Mouse (Mus musculus): ENCODE measurements around the gene Arhgap18. TPM values are rescaled to one million over a fixed set of nuclear protein-coding genes. Genes with fewer than 3 reads are reported as not detected.

Arhgap18 gene
- polyA plus RNA-seq, 1 experiment from 2014 or later: 9.7 TPM

DNA sequence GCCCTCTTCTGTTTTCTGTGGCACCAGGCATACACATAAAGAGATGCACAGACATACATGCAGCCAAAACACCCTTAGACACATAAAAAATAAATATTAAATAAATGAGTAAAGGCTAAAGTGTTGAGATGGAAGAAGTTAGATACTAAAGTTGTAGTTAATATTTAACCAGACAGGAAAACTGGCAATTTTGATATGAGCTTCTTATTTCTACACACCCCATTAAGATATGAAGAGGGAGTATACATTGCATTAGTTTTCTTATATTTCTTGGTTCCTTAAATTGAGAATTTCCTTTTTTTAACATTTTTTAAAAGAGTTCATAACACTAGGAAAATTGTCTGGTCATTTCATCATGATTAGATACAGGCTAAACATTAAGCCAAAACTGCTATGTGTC is 108.0 kb downstream of the Arhgap18 start:
- no peak for ATAC-seq (ENCODE audit: low read depth)
- Histone ChIP-seq H3K4me2 (ENCODE audit: low read depth, low read length) (no peak overlapping the region), H3K27me3 (ENCODE audit: control insufficient read depth, insufficient read depth, low read depth, low read length) (no peaks in the 10 kb centered on the region), H3K36me3 (ENCODE audit: control insufficient read depth, insufficient read depth) (no peaks in the 10 kb centered on the region), H3K4me3 (ENCODE audit: low read depth, low read length) (no peak overlapping the region), H3K9me3 (replicated peaks; ENCODE audit: control insufficient read depth, low read length) (no peaks in the 10 kb centered on the region), H3K9ac (ENCODE audit: low read depth, low read length) (no peak overlapping the region), H3K27ac (ENCODE audit: low read length) (no peak overlapping the region), H3K4me1 (ENCODE audit: control insufficient read depth, low read depth, low read length) (no peaks in the 10 kb centered on the region)

DNA sequence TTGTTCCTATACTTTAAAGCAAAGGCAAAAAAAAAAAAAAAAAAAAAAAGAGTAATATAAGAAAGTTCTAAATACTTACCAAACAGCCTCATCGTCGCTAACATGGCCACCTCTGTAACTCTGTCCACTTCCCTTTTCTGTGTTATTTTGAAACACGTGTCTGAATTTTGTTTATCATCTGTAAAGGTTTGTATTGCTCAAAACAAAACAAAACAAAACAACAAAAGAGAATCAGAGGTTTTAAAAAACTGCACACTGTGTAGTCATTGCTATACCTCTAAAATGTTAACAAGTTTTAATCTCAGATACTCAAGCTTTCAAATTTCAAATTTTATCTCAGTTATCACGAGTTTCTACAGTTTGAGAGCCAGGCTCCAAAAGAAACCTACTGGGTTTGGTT is 109.0 kb downstream of the Arhgap18 start:
- H3K27me3 ChIP-seq (ENCODE audit: control insufficient read depth, insufficient read depth, low read depth, low read length): no peaks in the 10 kb centered on the region
- no peaks in the 10 kb centered on the region for H3K36me3 ChIP-seq (ENCODE audit: control insufficient read depth, insufficient read depth)

DNA sequence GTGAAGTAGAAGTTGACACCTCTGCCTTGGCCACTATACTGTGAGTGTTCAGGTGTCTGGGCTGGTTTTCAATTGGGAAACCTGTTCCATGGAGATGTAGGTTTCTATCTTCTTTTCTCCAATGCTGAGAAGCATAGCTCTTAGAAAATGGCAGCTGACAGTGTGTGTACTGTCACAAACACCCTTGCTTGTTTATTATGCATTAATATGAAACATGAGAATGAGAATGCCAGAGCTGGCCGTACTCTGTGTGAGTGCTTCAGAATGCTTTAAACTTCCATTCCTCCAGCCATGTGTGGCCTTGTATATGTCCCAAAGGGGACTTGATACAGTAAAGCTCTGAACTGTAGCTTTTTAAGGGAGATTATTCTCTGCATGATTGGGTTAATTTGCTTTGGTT is 110.8 kb downstream of the Arhgap18 start:
- Histone ChIP-seq H3K27me3 (ENCODE audit: control insufficient read depth, insufficient read depth, low read depth, low read length) (no peaks in the 10 kb centered on the region), H3K27ac (ENCODE audit: low read length) (no peak overlapping the region), H3K4me1 (ENCODE audit: control insufficient read depth, low read depth, low read length) (no peaks in the 10 kb centered on the region), H3K36me3 (ENCODE audit: control insufficient read depth, insufficient read depth) (no peaks in the 10 kb centered on the region), H3K9ac (ENCODE audit: low read depth, low read length) (no peak overlapping the region), H3K9me3 (replicated peaks; ENCODE audit: control insufficient read depth, low read length) (no peaks in the 10 kb centered on the region), H3K4me2 (ENCODE audit: low read depth, low read length) (no peak overlapping the region), H3K4me3 (ENCODE audit: low read depth, low read length) (no peak overlapping the region)
- 75% methylated on average over 1 of the region's 1 CpGs for WGBS (ENCODE audit: insufficient replicate concordance)
- ATAC-seq (ENCODE audit: low read depth): no peak

More for the DNA sequence above, 109.0 kb downstream of the Arhgap18 start:
- H3K4me3 ChIP-seq (ENCODE audit: low read depth, low read length): no peak overlapping the region
- no peak overlapping the region for H3K4me2 ChIP-seq (ENCODE audit: low read depth, low read length)
- H3K9me3 ChIP-seq (replicated peaks; ENCODE audit: control insufficient read depth, low read length): no peaks in the 10 kb centered on the region
- H3K4me1 ChIP-seq (ENCODE audit: control insufficient read depth, low read depth, low read length): no peaks in the 10 kb centered on the region
- H3K27ac ChIP-seq (ENCODE audit: low read length): no peak overlapping the region
- 63% methylated on average over 4 of the region's 4 CpGs for WGBS (ENCODE audit: insufficient replicate concordance)
- no peak overlapping the region for H3K9ac ChIP-seq (ENCODE audit: low read depth, low read length)
- ATAC-seq (ENCODE audit: low read depth): no peak

DNA sequence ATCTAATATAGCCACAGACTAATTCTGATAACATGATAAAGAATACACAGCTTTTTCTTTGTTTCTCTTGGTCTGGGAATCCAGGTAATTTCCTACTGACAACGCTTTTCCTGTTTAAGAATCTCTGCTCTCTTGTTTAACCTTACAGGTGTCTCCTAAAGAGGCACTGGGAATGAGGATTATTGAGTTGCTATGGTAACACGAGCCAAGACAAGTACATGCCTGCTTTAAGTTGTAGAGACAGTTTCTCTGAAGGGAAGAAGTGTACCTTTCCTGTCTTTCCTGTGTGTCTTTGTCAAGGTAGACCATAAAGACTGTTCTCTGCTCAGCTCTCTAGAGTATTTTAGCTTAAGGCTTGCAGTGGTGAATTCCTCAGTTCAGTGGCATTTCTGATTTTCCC is 117.6 kb downstream of the Arhgap18 start:
- Histone ChIP-seq H3K27me3 (ENCODE audit: control insufficient read depth, insufficient read depth, low read depth, low read length) (no peaks in the 10 kb centered on the region), H3K27ac (ENCODE audit: low read length) (no peak overlapping the region), H3K9ac (ENCODE audit: low read depth, low read length) (no peak overlapping the region), H3K36me3 (ENCODE audit: control insufficient read depth, insufficient read depth) (no peaks in the 10 kb centered on the region), H3K4me3 (ENCODE audit: low read depth, low read length) (no peak overlapping the region), H3K4me2 (ENCODE audit: low read depth, low read length) (no peak overlapping the region), H3K4me1 (ENCODE audit: control insufficient read depth, low read depth, low read length) (no peaks in the 10 kb centered on the region), H3K9me3 (replicated peaks; ENCODE audit: control insufficient read depth, low read length) (no peaks in the 10 kb centered on the region)
- WGBS (ENCODE audit: insufficient replicate concordance): 57% methylated on average over 2 of the region's 2 CpGs
- no peak for ATAC-seq (ENCODE audit: low read depth)

DNA sequence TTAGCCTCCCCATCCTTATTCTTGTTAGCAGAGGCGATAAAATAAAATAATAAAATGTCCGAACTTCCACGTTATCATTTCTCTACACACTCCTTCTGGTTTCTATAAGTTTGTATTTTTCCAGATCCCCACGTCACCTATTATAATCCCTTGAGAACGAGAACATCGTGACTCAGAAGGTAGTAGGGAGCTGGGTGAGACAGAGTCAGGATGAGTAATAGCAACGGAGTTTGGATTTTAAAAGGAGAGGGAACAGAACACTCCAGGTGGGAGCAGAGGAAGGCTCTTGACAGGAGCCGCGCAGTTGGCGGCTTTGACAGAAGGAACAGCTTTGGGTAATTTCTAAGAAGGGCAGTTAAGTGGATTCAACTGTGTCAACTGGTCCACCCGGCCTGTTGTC is 124.1 kb downstream of the Arhgap18 start:
- no peak overlapping the region for H3K4me3 ChIP-seq (ENCODE audit: low read depth, low read length)
- no peaks in the 10 kb centered on the region for H3K36me3 ChIP-seq (ENCODE audit: control insufficient read depth, insufficient read depth)
- 76% methylated on average over 11 of the region's 11 CpGs for WGBS (ENCODE audit: insufficient replicate concordance)
- no peak overlapping the region for H3K27ac ChIP-seq (ENCODE audit: low read length)
- no peaks in the 10 kb centered on the region for H3K9me3 ChIP-seq (replicated peaks; ENCODE audit: control insufficient read depth, low read length)
- no peaks in the 10 kb centered on the region for H3K27me3 ChIP-seq (ENCODE audit: control insufficient read depth, insufficient read depth, low read depth, low read length)
- H3K4me1 ChIP-seq (ENCODE audit: control insufficient read depth, low read depth, low read length): no peaks in the 10 kb centered on the region
- H3K9ac ChIP-seq (ENCODE audit: low read depth, low read length): no peak overlapping the region
- no peak overlapping the region for H3K4me2 ChIP-seq (ENCODE audit: low read depth, low read length)
- ATAC-seq (ENCODE audit: low read depth): no peak

DNA sequence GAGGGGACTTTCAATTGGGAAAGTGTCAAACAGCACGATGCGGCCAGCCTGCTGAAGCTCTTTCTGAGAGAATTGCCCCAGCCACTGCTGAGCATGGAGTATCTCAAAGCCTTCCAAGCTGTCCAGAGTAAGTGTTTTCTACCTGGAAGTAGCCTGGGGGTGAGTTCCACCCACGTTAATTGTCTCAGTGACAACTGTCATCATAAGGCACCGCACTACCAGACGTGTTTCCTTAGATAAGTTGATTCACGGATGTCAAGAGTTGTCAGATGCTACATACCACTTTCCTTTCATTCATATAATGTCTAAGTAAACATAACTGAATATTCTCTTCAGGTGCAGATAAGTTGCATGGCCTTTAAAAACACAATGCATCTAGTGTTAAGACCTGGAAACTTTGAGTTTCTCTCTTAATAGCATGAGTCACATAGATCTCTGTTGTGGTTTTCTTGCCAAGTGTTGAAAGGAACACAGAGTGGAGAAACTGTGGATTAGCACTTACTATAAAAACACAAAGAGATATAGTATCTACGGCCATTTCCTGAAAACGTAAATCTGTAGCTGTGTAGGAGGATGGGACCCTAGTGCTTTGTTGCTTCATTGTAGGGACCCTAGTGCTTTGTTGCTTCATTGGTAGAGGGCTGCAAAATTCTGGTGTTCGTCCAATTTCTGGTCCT is 125.8 kb downstream of the Arhgap18 start:
- Histone ChIP-seq H3K4me3 (ENCODE audit: low read depth, low read length) (no peak overlapping the region), H3K9me3 (replicated peaks; ENCODE audit: control insufficient read depth, low read length) (no peaks in the 10 kb centered on the region), H3K4me1 (ENCODE audit: control insufficient read depth, low read depth, low read length) (no peaks in the 10 kb centered on the region), H3K4me2 (ENCODE audit: low read depth, low read length) (no peak overlapping the region), H3K36me3 (ENCODE audit: control insufficient read depth, insufficient read depth) (no peaks in the 10 kb centered on the region), H3K9ac (ENCODE audit: low read depth, low read length) (no peak overlapping the region), H3K27ac (ENCODE audit: low read length) (no peak overlapping the region), H3K27me3 (ENCODE audit: control insufficient read depth, insufficient read depth, low read depth, low read length) (no peaks in the 10 kb centered on the region)
- ATAC-seq (ENCODE audit: low read depth): no peak
- 50% methylated on average over 9 of the region's 9 CpGs for WGBS (ENCODE audit: insufficient replicate concordance)

DNA sequence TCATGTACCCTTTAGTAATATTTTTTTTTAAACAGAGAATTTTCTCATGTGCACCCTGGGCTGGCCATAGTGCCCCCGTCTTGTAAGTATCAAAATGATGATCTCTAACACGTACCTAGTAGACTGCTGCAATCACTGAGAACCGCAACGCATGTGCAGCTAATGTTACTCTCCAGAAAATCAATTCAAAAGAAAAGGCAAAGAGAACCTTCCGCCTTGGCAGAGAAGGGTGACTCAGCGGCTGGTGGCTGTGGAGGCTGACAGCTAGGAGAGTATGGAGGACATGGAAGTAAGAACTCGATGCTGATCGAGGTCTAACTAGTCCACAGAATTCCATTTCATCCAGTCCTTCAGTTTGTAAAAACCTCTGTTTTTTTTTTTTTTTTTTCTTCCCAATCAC is 131.7 kb downstream of the Arhgap18 start:
- WGBS (ENCODE audit: insufficient replicate concordance): 72% methylated on average over 8 of the region's 8 CpGs
- Histone ChIP-seq H3K4me2 (ENCODE audit: low read depth, low read length) (no peak overlapping the region), H3K4me3 (ENCODE audit: low read depth, low read length) (no peak overlapping the region), H3K9ac (ENCODE audit: low read depth, low read length) (no peak overlapping the region), H3K9me3 (replicated peaks; ENCODE audit: control insufficient read depth, low read length) (no peaks in the 10 kb centered on the region), H3K27me3 (ENCODE audit: control insufficient read depth, insufficient read depth, low read depth, low read length) (no peaks in the 10 kb centered on the region), H3K27ac (ENCODE audit: low read length) (no peak overlapping the region), H3K4me1 (ENCODE audit: control insufficient read depth, low read depth, low read length) (no peaks in the 10 kb centered on the region), H3K36me3 (ENCODE audit: control insufficient read depth, insufficient read depth) (no peaks in the 10 kb centered on the region)
- no peak for ATAC-seq (ENCODE audit: low read depth)

DNA sequence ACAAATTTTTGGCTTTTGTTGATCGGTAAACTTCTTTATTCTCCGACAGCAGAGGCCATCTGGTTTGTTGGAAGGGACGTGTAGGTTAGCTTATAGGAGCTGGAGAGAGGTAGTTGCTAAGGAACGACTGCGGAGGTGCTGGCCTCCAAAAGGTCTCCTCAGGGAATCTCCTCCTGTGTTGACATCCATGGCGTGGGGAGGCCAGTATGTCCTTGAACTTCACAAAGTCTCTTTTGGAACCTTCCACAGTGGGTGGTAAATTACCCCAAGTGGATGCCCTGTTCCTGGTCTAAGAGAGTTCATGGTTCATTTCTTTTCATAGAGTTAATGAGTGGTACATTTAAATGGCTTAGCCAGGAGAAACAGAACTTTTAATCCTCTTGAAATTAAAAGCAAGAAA is 136.0 kb downstream of the Arhgap18 start:
- ATAC-seq (ENCODE audit: low read depth): no peak
- H3K9me3 ChIP-seq (replicated peaks; ENCODE audit: control insufficient read depth, low read length): no peaks in the 10 kb centered on the region
- H3K27ac ChIP-seq (ENCODE audit: low read length): no peak overlapping the region
- H3K4me1 ChIP-seq (ENCODE audit: control insufficient read depth, low read depth, low read length): no peaks in the 10 kb centered on the region
- no peaks in the 10 kb centered on the region for H3K27me3 ChIP-seq (ENCODE audit: control insufficient read depth, insufficient read depth, low read depth, low read length)
- no peak overlapping the region for H3K9ac ChIP-seq (ENCODE audit: low read depth, low read length)
- H3K36me3 ChIP-seq (ENCODE audit: control insufficient read depth, insufficient read depth): no peaks in the 10 kb centered on the region
- no peak overlapping the region for H3K4me3 ChIP-seq (ENCODE audit: low read depth, low read length)
- WGBS (ENCODE audit: insufficient replicate concordance): 63% methylated on average over 6 of the region's 6 CpGs
- H3K4me2 ChIP-seq (ENCODE audit: low read depth, low read length): no peak overlapping the region

DNA sequence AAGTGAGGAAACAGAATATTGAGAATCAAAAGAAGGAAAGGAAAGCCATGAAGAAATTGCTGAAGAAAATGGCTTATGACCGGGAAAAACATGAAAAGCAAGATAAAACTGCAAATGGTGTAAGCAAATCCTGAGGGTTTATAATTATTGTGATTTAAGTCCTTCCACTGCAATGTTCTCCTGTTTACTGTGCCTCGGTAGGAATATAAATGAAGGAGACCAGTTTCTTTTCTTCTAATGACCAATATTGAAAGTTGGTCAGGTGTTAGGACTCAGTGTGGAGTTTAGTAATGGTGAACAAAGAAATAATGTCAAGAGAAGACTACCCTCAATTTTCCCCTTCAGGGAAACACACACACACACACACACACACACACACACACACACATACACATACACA is 136.5 kb downstream of the Arhgap18 start:
- Histone ChIP-seq H3K4me2 (ENCODE audit: low read depth, low read length) (no peak overlapping the region), H3K27ac (ENCODE audit: low read length) (no peak overlapping the region), H3K36me3 (ENCODE audit: control insufficient read depth, insufficient read depth) (no peaks in the 10 kb centered on the region), H3K27me3 (ENCODE audit: control insufficient read depth, insufficient read depth, low read depth, low read length) (no peaks in the 10 kb centered on the region), H3K4me1 (ENCODE audit: control insufficient read depth, low read depth, low read length) (no peaks in the 10 kb centered on the region), H3K9me3 (replicated peaks; ENCODE audit: control insufficient read depth, low read length) (no peaks in the 10 kb centered on the region), H3K4me3 (ENCODE audit: low read depth, low read length) (no peak overlapping the region), H3K9ac (ENCODE audit: low read depth, low read length) (no peak overlapping the region)
- 61% methylated on average over 2 of the region's 2 CpGs for WGBS (ENCODE audit: insufficient replicate concordance)
- no peak for ATAC-seq (ENCODE audit: low read depth)

All from liver, embryonic 16.5 days (tissue).